Mouse (Mus musculus) gastrocnemius, adult 18-20 months (tissue): ENCODE data around the gene A430078G23Rik. TPM values are rescaled to one million over a fixed set of nuclear protein-coding genes. Genes with fewer than 3 reads are reported as not detected.
"Not testable (repeated sequence)": the region's sequence is repeated elsewhere in the genome, so short reads cannot be mapped to it uniquely, and the experiment has no call there.

Experiments used
- DNase-seq: peaks from one replicate; pipeline ENCODE4 v3.0.0; 2021; ENCODE audit warnings: low spot score
- long read RNA-seq, 2 experiments: library from polyadenylated mRNA; stranded (forward); transcript quantifications; one replicate each; pipeline ENCODE4 v2.0.0; 2021
- total RNA-seq, 2 experiments: library from RNA; stranded (reverse); gene quantifications; 2 replicates each; pipeline ENCODE4 v1.2.3; 2021

The A430078G23Rik gene
- total RNA-seq = under 1 TPM in 1 of 2 experiments, not detected in 1; 0.11 TPM
- long read RNA-seq, experiment 1 = 0 reads
- long read RNA-seq, experiment 2 = 0 reads

DNA sequence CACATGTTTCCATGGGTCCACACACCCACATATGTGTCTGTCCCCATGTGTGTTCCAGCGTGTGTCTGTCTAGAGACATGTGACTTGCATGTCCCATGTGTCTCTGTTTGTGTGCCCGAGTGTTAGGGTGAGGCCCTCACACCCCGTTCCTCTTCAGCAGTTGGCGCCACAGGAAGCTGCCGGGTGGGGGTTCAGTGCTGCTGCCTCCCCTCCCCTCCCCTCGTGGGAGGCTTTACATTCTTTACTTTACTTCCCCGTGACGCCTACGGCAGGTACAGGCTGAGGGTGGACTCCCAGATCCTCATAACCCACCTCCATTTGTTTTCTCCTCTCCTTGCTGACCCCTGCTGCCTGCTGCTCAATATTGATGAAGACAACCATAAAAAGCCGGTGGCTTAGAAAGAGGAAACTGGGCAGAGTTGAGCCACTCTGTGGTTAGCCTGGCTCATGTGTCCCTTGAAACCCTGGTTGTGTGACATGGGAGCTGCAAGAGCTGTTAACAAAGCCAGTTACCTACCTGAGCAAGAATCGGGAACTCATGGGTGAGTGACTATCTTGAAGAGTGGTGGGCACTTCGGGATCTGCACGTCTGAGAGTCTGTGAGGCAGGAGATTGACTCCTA lies at the start of gene A430078G23Rik:
TSS of gene A430078G23Rik (plus strand) at position 227 of the 622 bp plus-strand sequence.
- DNase-seq = no peak

- not testable (repeated sequence) for DNase-seq
These were observed 44.9 kb upstream of the A430078G23Rik start for GRCm38 (mm10) chr8:3308205-3308800.

GRCm38 (mm10) chr8:3309636-3310035 lies 43.6 kb upstream of the A430078G23Rik start:
- no peak for DNase-seq

DNA sequence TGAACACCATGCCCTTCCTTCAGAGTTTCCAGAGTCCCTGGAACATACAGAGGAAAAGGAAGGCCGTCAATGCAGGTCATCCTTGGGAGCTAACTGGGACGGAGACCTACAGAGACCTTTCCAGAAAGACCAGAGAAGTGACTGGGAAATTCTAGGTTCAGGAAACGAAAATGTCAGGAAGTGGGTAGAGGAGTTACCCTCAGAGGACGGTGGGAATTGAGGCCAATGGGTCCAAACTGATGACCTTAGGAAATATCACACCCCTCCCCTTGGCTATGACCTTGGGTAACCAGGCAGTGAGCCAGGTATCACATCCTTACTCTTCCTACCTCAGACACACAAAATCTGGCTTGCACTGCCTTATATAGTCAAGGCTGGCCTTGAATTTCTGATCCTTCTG lies 41.7 kb upstream of the A430078G23Rik start:
- DNase-seq = no peak

DNA sequence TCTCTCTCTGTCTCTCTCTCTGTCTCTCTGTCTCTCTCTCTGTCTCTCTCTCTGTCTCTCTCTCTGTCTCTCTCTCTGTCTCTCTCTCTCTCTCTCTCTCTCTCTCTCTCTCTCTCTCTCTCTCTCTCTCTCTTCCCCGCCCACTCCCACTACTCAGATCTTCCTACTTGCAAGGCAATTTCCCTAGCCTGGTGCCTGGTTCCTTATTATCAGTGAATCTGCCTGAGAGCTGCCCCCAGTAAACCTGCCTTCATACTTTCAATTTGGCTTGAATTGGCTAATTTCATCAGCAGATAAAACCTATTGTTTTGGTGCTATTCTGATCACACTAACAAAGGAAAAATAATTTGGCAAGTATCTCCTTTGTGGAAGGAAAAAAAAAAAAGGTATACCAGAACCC lies 39.8 kb upstream of the A430078G23Rik start:
- DNase-seq = not testable (repeated sequence)

GRCm38 (mm10) chr8:3313843-3314242 lies 39.4 kb upstream of the A430078G23Rik start:
- no peak for DNase-seq

GRCm38 (mm10) chr8:3314345-3314744 lies 38.9 kb upstream of the A430078G23Rik start:
- DNase-seq = no peak

DNA sequence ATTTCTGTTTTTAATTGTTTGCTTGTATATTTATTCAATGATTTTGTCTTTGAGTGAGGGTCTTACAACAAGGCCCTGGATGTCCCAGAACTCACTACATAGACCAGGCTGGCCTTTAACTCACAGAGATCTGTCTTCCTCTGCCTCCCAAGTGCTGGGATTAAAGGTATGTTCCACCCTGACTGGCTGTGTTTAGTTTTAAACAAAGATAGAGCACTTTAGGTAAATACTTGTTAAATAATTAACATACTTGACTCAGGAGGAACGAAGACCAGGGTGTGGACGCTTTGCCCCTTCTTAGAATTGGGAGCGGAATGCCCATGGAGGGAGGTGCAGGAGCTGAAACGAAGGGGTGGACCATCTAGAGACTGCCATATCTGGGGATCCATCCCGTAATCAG lies 36.6 kb upstream of the A430078G23Rik start:
- DNase-seq = no peak

GRCm38 (mm10) chr8:3319267-3319666 lies 33.9 kb upstream of the A430078G23Rik start:
- not testable (repeated sequence) for DNase-seq

DNA sequence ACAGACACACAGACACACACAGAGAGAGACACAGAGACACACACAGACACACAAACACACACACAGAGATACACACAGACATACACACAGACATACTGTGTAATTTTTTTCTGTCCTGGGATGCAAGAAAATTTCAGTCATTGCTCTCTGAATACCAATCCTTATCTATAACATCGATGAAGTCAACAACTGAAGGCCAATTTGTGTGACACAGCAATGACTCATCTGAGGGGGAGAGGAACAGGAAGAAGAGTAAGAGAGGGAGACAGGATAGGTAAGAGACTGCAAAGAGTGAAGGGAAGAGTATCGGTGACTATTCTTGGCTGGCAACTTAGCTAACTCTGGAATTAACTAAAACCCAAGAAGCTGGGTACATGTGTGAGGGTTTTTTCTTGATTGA lies 29.0 kb upstream of the A430078G23Rik start:
- DNase-seq = no peak

GRCm38 (mm10) chr8:3327056-3327455 lies 26.2 kb upstream of the A430078G23Rik start:
- DNase-seq = no peak

GRCm38 (mm10) chr8:3327538-3328245 lies 25.5 kb upstream of the A430078G23Rik start:
- DNase-seq = no peak

GRCm38 (mm10) chr8:3330662-3331061 lies 22.6 kb upstream of the A430078G23Rik start:
- DNase-seq = peak; percentile 49

- no peak for DNase-seq
These were observed 21.5 kb upstream of the A430078G23Rik start for GRCm38 (mm10) chr8:3331692-3332091.

- no peak for DNase-seq
These were observed 17.3 kb upstream of the A430078G23Rik start for GRCm38 (mm10) chr8:3335881-3336280.

DNA sequence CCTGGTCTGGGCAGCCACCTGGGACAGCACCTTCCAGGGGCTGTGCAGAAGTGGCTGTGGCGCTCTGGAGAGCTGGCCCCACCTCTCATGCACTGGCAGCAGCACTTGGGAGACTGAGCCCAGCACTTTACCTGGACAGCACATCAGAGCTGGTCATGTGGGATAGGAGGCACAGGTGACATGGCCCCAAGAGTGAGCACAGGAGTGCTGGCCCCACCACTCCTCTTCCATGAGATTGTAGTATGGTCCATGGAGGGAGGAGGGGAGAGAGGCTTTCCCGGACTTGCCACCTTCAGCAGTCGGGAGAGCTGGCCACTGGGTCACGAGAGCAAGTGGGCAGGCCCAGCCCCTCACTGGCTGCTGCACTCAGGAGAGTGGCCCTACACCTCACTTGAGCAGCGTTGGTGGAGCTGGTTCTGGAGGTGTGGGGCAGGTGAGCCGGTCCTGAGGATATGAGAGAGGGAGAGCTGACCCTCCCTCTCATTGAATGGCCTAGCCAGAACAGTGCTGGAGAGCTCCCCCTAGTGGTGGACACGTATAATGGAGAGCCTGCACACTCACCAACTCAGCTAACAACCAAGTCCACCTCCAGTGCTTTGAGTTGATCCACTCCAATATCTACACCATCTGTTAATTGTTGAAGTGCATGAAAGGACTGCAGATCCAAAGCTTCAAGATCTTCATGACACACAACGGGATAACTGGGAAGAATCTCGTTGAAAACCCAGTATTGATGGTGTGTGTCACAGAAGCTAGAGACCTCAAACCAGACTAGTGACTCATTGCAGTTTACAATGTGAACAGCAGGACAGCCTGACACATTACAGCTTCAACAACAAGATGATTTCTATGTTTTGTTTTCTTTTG lies 16.3 kb upstream of the A430078G23Rik start:
- DNase-seq = peak; percentile 51

GRCm38 (mm10) chr8:3337525-3337824 lies 15.7 kb upstream of the A430078G23Rik start:
- DNase-seq = not testable (repeated sequence)

DNA sequence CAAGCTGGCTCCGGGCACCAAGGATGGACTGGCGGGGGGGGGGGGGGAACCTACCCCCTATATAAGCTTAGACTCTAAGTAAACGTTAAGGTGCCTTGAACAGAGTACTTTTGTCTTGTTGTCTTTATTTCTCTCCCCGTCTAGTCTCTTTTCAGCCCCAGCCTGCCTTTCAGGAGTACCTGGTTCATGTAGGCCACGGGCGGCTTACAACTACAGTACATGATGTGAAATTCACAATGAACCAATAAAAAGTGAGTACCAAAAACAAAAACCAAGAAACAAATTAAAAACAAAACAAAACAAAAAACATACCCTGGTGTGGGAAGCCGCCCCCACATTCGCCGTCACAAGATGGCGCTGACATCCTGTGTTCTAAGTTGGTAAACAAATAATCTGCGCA lies 15.2 kb upstream of the A430078G23Rik start:
- DNase-seq = no peak

GRCm38 (mm10) chr8:3340711-3341110 lies 12.5 kb upstream of the A430078G23Rik start:
- DNase-seq = not testable (repeated sequence)

DNA sequence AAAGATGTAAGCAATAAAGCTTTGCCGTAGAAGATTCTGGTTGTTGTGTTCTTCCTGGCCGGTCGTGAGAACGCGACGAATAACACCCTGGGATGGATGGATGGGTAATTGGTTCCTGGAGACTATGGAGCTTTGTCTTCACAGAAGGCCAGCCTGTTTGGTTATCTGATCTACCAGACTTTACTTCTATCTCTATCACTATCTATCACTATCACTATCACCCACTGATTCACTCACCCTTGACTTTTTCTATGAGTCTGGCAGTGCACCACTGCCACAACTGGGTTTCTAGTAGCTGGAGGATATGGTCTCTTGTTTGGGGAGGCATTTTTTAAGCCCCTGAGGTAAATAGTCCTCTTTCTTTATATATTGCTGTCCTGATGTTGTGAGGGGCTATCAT lies 7.9 kb upstream of the A430078G23Rik start:
- no peak for DNase-seq

DNA sequence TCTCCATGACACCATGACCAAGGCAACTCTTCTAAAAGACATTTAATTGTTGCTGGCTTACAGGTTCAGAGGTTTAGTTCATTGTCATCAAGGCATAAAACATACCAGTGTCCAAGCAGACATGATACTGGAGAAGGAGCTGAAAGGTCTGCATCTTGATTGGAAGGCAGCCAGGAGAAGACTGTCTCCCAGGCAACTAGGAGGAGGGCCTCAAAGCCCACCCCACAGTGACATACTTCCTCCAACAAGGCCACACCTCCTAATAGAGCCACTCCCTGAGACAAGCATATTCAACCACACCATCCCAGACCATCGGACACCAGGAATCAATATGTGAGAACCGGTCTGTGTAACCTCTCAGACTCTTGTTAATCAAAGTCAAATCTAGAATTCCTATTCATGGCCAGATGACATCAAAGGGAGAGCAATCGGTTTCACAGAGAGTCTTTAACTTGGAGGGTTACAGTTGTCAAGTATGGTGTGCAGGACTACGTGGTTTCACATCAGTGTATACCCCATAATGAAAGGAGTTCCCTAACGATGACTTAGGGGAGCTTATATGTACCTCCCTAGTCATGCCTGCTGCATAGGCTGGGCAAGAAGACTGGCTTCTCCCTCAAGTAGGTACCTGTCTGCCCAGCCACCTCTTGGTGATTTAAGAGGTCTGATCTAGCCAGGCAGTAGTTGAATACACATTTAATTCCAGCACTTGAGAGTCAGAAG lies 6.4 kb upstream of the A430078G23Rik start:
- DNase-seq = no peak
